Mouse (Mus musculus): ENCODE data around the gene Slc13a3. TPM values are rescaled to one million over a fixed set of nuclear protein-coding genes. Genes with fewer than 3 reads are reported as not detected.
A peak's percentile ranks its signal among the peaks of the same experiment; 100 is the strongest.

The Slc13a3 gene
- polyA plus RNA-seq, 1 experiment from 2014 or later: 6.5 TPM

- no peak for ATAC-seq
- WGBS: 4% methylated on average over 5 of the region's 8 CpGs
- no peak overlapping the region for H3K4me3 ChIP-seq (replicated peaks; ENCODE audit: low read length)
- H3K9me3 ChIP-seq (ENCODE audit: control insufficient read depth, low read length): no peaks in the 10 kb centered on the region
- peak overlapping the region; percentile 22 for H3K4me2 ChIP-seq (ENCODE audit: low read length)
- H3K4me1 ChIP-seq (replicated peaks; ENCODE audit: control insufficient read depth, insufficient read depth, low read length): peaks cover 18% of the 10 kb centered on the region
- no peaks in the 10 kb centered on the region for H3K27me3 ChIP-seq (replicated peaks; ENCODE audit: control insufficient read depth, insufficient read depth, low read length)
- no peak overlapping the region for H3K27ac ChIP-seq (ENCODE audit: low read length)
- no peaks in the 10 kb centered on the region for H3K36me3 ChIP-seq (ENCODE audit: control insufficient read depth, insufficient read depth)
- H3K9ac ChIP-seq (replicated peaks; ENCODE audit: low read depth, low read length): no peak overlapping the region
Measured at GRCm38 (mm10) chr2:165367047-165367520, 105.9 kb downstream of the Slc13a3 start.

GRCm38 (mm10) chr2:165364334-165365091 lies 108.5 kb downstream of the Slc13a3 start:
- 0 out of 2 replicates have a peak overlapping the region, but pooled peaks have one; percentile 2 for H3K4me2 ChIP-seq (ENCODE audit: low read length)
- no peak overlapping the region for H3K9ac ChIP-seq (replicated peaks; ENCODE audit: low read depth, low read length)
- ATAC-seq: peak; percentile 45
- no peak overlapping the region for H3K27ac ChIP-seq (ENCODE audit: low read length)
- H3K36me3 ChIP-seq (ENCODE audit: control insufficient read depth, insufficient read depth): no peaks in the 10 kb centered on the region
- H3K9me3 ChIP-seq (ENCODE audit: control insufficient read depth, low read length): no peaks in the 10 kb centered on the region
- no peaks in the 10 kb centered on the region for H3K27me3 ChIP-seq (replicated peaks; ENCODE audit: control insufficient read depth, insufficient read depth, low read length)
- WGBS: 15% methylated on average over 21 of the region's 21 CpGs
- no peak overlapping the region for H3K4me3 ChIP-seq (replicated peaks; ENCODE audit: low read length)
- H3K4me1 ChIP-seq (replicated peaks; ENCODE audit: control insufficient read depth, insufficient read depth, low read length): peaks cover 18% of the 10 kb centered on the region

- Histone ChIP-seq H3K9ac (replicated peaks; ENCODE audit: low read depth, low read length) (no peak overlapping the region), H3K27ac (ENCODE audit: low read length) (no peak overlapping the region)
- WGBS: 84% methylated on average over 6 of the region's 6 CpGs
Measured at GRCm38 (mm10) chr2:165363282-165363681, 109.7 kb downstream of the Slc13a3 start.

GRCm38 (mm10) chr2:165360861-165361260 lies 112.2 kb downstream of the Slc13a3 start:
- ATAC-seq: peak; percentile 59; the same call in 1 of the 2 replicates
- 0% methylated on average over 1 of the region's 1 CpGs for WGBS
- no peak overlapping the region for H3K4me3 ChIP-seq (replicated peaks; ENCODE audit: low read length)
- H3K4me1 ChIP-seq (replicated peaks; ENCODE audit: control insufficient read depth, insufficient read depth, low read length): no peaks in the 10 kb centered on the region
- no peak overlapping the region for H3K9ac ChIP-seq (replicated peaks; ENCODE audit: low read depth, low read length)
- H3K36me3 ChIP-seq (ENCODE audit: control insufficient read depth, insufficient read depth): no peaks in the 10 kb centered on the region
- no peaks in the 10 kb centered on the region for H3K27me3 ChIP-seq (replicated peaks; ENCODE audit: control insufficient read depth, insufficient read depth, low read length)
- no peak overlapping the region for H3K27ac ChIP-seq (ENCODE audit: low read length)
- H3K4me2 ChIP-seq (ENCODE audit: low read length): no peak overlapping the region
- H3K9me3 ChIP-seq (ENCODE audit: control insufficient read depth, low read length): no peaks in the 10 kb centered on the region

More at GRCm38 (mm10) chr2:165363282-165363681, 109.7 kb downstream of the Slc13a3 start:
- Histone ChIP-seq H3K9me3 (ENCODE audit: control insufficient read depth, low read length) (no peaks in the 10 kb centered on the region), H3K4me1 (replicated peaks; ENCODE audit: control insufficient read depth, insufficient read depth, low read length) (peaks cover 14% of the 10 kb centered on the region), H3K36me3 (ENCODE audit: control insufficient read depth, insufficient read depth) (no peaks in the 10 kb centered on the region), H3K4me3 (replicated peaks; ENCODE audit: low read length) (no peak overlapping the region), H3K27me3 (replicated peaks; ENCODE audit: control insufficient read depth, insufficient read depth, low read length) (no peaks in the 10 kb centered on the region), H3K4me2 (ENCODE audit: low read length) (no peak overlapping the region)
- no peak for ATAC-seq

Other genes with a start within 250 kb of the Slc13a3 start
- gene Cdh22, start 238.4 kb downstream of the Slc13a3 start, polyA plus RNA-seq (2015; fragmentation: Nextera tagmentation; extraction: Ambion mirVana): 3.7 and 5.6 TPM in 2 replicates
- 60.3 and 62.4 TPM in 2 replicates for gene Slc35c2, start 185.4 kb downstream of the Slc13a3 start, polyA plus RNA-seq (2015; fragmentation: Nextera tagmentation; extraction: Ambion mirVana)
- 107 and 115 TPM in 2 replicates for gene Elmo2, start 146.8 kb downstream of the Slc13a3 start, polyA plus RNA-seq (2015; fragmentation: Nextera tagmentation; extraction: Ambion mirVana)
- gene Zfp663, start 104.5 kb downstream of the Slc13a3 start, polyA plus RNA-seq (2015; fragmentation: Nextera tagmentation; extraction: Ambion mirVana): 6.3 and 6.6 TPM in 2 replicates
- 12.3 and 13.4 TPM in 2 replicates for gene Zfp334, start 85.0 kb downstream of the Slc13a3 start, polyA plus RNA-seq (2015; fragmentation: Nextera tagmentation; extraction: Ambion mirVana)
- not detected in 2 replicates for gene Ocstamp, start 72.8 kb downstream of the Slc13a3 start, polyA plus RNA-seq (2015; fragmentation: Nextera tagmentation; extraction: Ambion mirVana)
- gene Trp53rka, start 20.1 kb upstream of the Slc13a3 start, polyA plus RNA-seq (2015; fragmentation: Nextera tagmentation; extraction: Ambion mirVana): 44.7 and 44.8 TPM in 2 replicates
- gene Slc2a10, start 30.6 kb upstream of the Slc13a3 start, polyA plus RNA-seq (2015; fragmentation: Nextera tagmentation; extraction: Ambion mirVana): 2.5 and 2.8 TPM in 2 replicates
- 3.5 and 4.6 TPM in 2 replicates for gene Eya2, start 121.8 kb upstream of the Slc13a3 start, polyA plus RNA-seq (2015; fragmentation: Nextera tagmentation; extraction: Ambion mirVana)